Mouse (Mus musculus) brain, embryonic 14.5 days (tissue): ENCODE measurements around the gene Alkbh6.

Experiments
- CTCF ChIP-seq: fragments of 200-500 bp; IDR thresholded peaks from 2 replicates; pipeline ENCODE4 v1.5.1; 2012; ENCODE audit warnings: inconsistent platforms, mild to moderate bottlenecking, moderate library complexity, borderline replicate concordance; ENCODE audit not compliant: insufficient read depth, insufficient read length; ENCODE audit errors: extremely low read depth
- POLR2A ChIP-seq: fragments of 200-500 bp; IDR thresholded peaks from 2 replicates; pipeline ENCODE4 v1.6.1; 2012; ENCODE audit warnings: mild to moderate bottlenecking, inconsistent platforms, borderline replicate concordance; ENCODE audit not compliant: poor library complexity, insufficient read depth, insufficient read length, severe bottlenecking; ENCODE audit errors: extremely low read depth

GRCm38 (mm10) chr7:30358378-30359186 is 50.1 kb downstream of the Alkbh6 start:
- TF ChIP-seq CTCF = no peak
- TF ChIP-seq POLR2A = no peak
